Mouse (Mus musculus) intestine, embryonic 15.5 days (tissue): ENCODE results near the gene Ikzf2. TPM values are rescaled to one million over a fixed set of nuclear protein-coding genes. Genes with fewer than 3 reads are reported as not detected.

Experiments used
- ATAC-seq: fragments of 200-750 bp; cut with Nextera tagmentation; 2 replicates; pipeline ENCODE4 v1.8.0; 2017; ENCODE audit warnings: moderate TSS enrichment, moderate library complexity
- H3K27ac ChIP-seq: fragments of 300-500 bp; sonication (generic); 2 replicates; pipeline ENCODE4 v1.5.1; 2015; ENCODE audit warnings: mild to moderate bottlenecking, inconsistent platforms
- H3K27me3 ChIP-seq: fragments of 300-500 bp; sonication (generic); replicated peaks from 2 replicates; pipeline ENCODE4 v1.6.1; 2015; ENCODE audit warnings: inconsistent platforms
- H3K36me3 ChIP-seq: fragments of 300-500 bp; sonication (generic); 2 replicates; pipeline ENCODE4 v1.6.1; 2015; ENCODE audit warnings: inconsistent platforms
- H3K4me1 ChIP-seq: fragments of 300-500 bp; sonication (generic); replicated peaks from 2 replicates; pipeline ENCODE4 v1.6.1; 2015; ENCODE audit warnings: inconsistent platforms
- H3K4me2 ChIP-seq: fragments of 300-500 bp; sonication (generic); replicated peaks from 2 replicates; pipeline ENCODE4 v1.6.1; 2015; ENCODE audit warnings: mild to moderate bottlenecking, inconsistent platforms
- H3K4me3 ChIP-seq: fragments of 300-500 bp; sonication (generic); replicated peaks from 2 replicates; pipeline ENCODE4 v1.5.1; 2015; ENCODE audit warnings: inconsistent platforms
- H3K9ac ChIP-seq: fragments of 300-500 bp; sonication (generic); 2 replicates; pipeline ENCODE4 v1.6.1; 2015; ENCODE audit warnings: inconsistent platforms
- H3K9me3 ChIP-seq: fragments of 300-500 bp; sonication (generic); 2 replicates; pipeline ENCODE4 v1.6.1; 2016; ENCODE audit warnings: inconsistent platforms
- WGBS: fragments of 180-500 bp; shearing (Covaris S2); methylation state at CpG from one replicate; pipeline ENCODE4 v1.1.7; 2015; 5-methylcytosine and 5-hydroxymethylcytosine counted together
- polyA plus RNA-seq: library from polyadenylated mRNA; unstranded; fragments of >200 nt; fragmentation: Nextera tagmentation; extraction: Ambion mirVana; gene quantifications from 2 replicates; pipeline ENCODE4 v1.2.1, GENCODE M21; 2015

Ikzf2 gene
- polyA plus RNA-seq, 1 experiment from 2014 or later = 2.2 TPM

DNA sequence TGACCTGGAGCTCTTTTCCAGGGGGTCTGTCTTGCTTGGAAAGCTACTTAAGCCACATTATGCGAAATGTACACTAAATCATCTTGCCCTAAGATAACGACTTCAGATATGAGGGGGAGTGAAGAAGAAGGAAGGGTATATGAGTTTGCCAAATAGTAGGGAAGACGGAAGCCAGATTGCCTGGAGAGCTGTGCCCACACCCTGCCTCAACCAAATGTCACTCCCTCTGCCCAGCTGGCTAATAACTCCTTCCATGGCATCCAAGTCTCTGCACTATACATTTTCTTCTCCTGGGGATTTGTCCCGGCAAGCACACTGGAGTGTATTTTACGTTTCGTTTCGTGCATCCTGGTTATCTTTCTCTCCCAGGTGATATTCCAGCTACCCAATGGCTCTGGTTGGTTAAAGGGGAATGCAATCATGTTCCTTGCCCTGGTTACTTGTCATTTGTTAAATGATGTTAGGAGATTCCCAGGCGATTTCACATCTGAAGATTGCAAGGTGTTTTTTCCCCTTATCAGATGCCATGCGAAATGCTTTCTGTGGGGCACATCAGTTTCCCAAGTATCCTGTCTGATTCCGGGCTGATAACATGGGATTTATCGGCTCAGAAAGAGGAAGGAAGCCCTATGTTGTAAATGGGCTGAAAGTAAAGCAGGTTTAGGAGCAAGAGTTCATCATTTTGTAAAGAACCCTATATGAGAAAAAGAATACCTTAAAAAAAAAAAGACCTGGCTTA lies 193.6 kb downstream of the Ikzf2 start:
- Histone ChIP-seq H3K9me3 (no peaks in the 10 kb centered on the region), H3K4me3 (no peak overlapping the region), H3K4me1 (no peaks in the 10 kb centered on the region), H3K9ac (no peak overlapping the region), H3K4me2 (no peak overlapping the region), H3K36me3 (no peaks in the 10 kb centered on the region), H3K27ac (no peak overlapping the region), H3K27me3 (no peaks in the 10 kb centered on the region)
- ATAC-seq = no peak
- 74% methylated on average over 11 of the region's 11 CpGs for WGBS

- WGBS = 92% methylated on average over 4 of the region's 4 CpGs
- no peak for ATAC-seq
- H3K4me3 ChIP-seq = no peak overlapping the region
- no peaks in the 10 kb centered on the region for H3K9me3 ChIP-seq
- H3K27me3 ChIP-seq = no peaks in the 10 kb centered on the region
- H3K36me3 ChIP-seq = no peaks in the 10 kb centered on the region
- H3K27ac ChIP-seq = no peak overlapping the region
- H3K9ac ChIP-seq = no peak overlapping the region
- H3K4me1 ChIP-seq = no peaks in the 10 kb centered on the region
- H3K4me2 ChIP-seq = no peak overlapping the region
Measured at GRCm38 (mm10) chr1:69492013-69492412, 195.0 kb downstream of the Ikzf2 start.

GRCm38 (mm10) chr1:69489026-69489425 lies 198.0 kb downstream of the Ikzf2 start:
- WGBS = 42% methylated on average over 7 of the region's 7 CpGs

GRCm38 (mm10) chr1:69488625-69489024 lies 198.4 kb downstream of the Ikzf2 start:
- Histone ChIP-seq H3K4me1 (no peaks in the 10 kb centered on the region), H3K4me3 (no peak overlapping the region), H3K27ac (no peak overlapping the region), H3K36me3 (no peaks in the 10 kb centered on the region), H3K27me3 (no peaks in the 10 kb centered on the region), H3K4me2 (no peak overlapping the region), H3K9me3 (no peaks in the 10 kb centered on the region), H3K9ac (no peak overlapping the region)
- 56% methylated on average over 6 of the region's 6 CpGs for WGBS
- no peak for ATAC-seq

More at GRCm38 (mm10) chr1:69489026-69489425, 198.0 kb downstream of the Ikzf2 start:
- Histone ChIP-seq H3K27me3 (no peaks in the 10 kb centered on the region), H3K27ac (no peak overlapping the region), H3K36me3 (no peaks in the 10 kb centered on the region), H3K4me1 (no peaks in the 10 kb centered on the region), H3K9me3 (no peaks in the 10 kb centered on the region), H3K4me2 (no peak overlapping the region), H3K4me3 (no peak overlapping the region), H3K9ac (no peak overlapping the region)
- no peak for ATAC-seq

Other genes with a start within 250 kb of the Ikzf2 start
- gene Spag16, start 139.7 kb upstream of the Ikzf2 start, polyA plus RNA-seq = 0.09 and 0.20 TPM in 2 replicates